Mouse (Mus musculus) adrenal gland, postnatal 10 days (tissue): ENCODE data around the gene Ap1g1. TPM values are rescaled to one million over a fixed set of nuclear protein-coding genes. Genes with fewer than 3 reads are reported as not detected.
"Not testable (repeated sequence)": the region's sequence is repeated elsewhere in the genome, so short reads cannot be mapped to it uniquely, and the experiment has no call there.

Experiments used
- DNase-seq: peaks from one replicate; pipeline ENCODE4 v3.0.0; 2021; ENCODE audit warnings: mixed read lengths
- total RNA-seq, 2 experiments: library from RNA; stranded (reverse); gene quantifications; 2 replicates each; pipeline ENCODE4 v1.2.3; 2021

The Ap1g1 gene
- total RNA-seq, 2 experiments from 2014 or later, result 72.7 to 76.1 TPM

DNA sequence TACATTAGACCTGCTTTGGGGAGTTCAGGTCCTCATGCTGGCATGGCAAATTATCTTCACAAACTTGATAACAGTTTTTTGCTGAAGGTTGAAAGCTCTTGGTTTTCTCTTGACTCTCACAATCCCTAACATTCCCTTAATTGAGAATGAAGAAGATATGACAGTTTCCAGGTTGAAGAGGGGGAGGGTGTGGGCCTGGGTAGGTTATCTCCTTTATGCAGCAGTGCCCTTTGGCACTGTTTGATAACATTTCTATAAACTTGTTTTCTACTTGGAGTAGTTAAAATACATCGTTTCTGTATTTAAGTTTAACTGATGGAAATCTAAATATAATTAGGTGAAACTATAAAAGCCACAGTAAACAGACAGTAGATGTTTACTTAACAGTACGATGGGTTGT lies 86.4 kb downstream of the Ap1g1 start:
- no peak for DNase-seq

GRCm38 (mm10) chr8:109865536-109865935 lies 87.2 kb downstream of the Ap1g1 start:
- no peak for DNase-seq

DNA sequence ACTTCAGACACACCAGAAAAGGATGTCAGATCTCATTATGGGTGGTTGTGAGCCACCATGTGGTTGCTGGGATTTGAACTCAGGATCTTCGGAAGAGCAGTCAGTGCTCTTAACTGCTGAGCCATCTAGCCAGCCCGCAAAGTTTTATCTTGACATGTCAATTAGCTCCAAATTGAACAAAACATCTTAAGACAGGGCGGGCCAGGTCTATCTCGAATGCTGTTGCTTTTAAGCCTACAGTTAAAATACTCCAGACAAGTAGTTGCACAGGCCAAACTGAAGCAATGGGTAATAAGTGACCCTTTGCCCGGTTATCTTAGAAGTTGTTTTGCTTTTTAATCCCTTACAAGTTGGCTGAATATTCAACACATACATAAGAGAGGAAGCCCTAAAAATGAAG lies 88.3 kb downstream of the Ap1g1 start:
- no peak for DNase-seq

- DNase-seq, result peak; percentile 99
Measured at GRCm38 (mm10) chr8:109868003-109868679, 89.8 kb downstream of the Ap1g1 start, which contains the start of gene Phlpp2. TSS of gene Phlpp2 (plus strand) at chr8:109868542.

- peak; percentile 65 for DNase-seq
Measured at GRCm38 (mm10) chr8:109868680-109869361, 90.5 kb downstream of the Ap1g1 start.

GRCm38 (mm10) chr8:109871056-109871455 lies 92.7 kb downstream of the Ap1g1 start:
- no peak for DNase-seq

GRCm38 (mm10) chr8:109873800-109874199 lies 95.4 kb downstream of the Ap1g1 start:
- DNase-seq, result not testable (repeated sequence)

GRCm38 (mm10) chr8:109880012-109880662 lies 101.8 kb downstream of the Ap1g1 start:
- no peak for DNase-seq

DNA sequence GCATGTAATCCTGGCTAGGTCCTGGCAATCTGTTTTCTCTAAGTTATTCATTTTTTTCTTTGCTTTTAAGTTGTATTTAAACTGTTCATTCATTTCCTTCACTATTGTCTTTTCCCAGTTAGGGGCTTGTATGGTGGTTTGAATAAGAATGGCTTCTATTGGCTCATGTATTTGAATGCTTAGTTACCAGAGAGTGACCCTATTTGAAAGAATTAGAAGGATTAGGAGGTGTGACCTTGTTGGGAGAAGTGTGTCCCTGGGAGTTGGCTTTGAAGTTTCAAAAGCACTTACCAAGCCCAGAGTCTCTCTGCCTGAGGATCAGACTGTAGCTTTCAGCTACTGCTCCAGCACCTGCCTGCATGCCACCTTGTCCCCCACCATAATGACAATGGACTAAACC lies 106.9 kb downstream of the Ap1g1 start:
- no peak for DNase-seq

- DNase-seq, result no peak
Measured at GRCm38 (mm10) chr8:109889211-109889610, 110.9 kb downstream of the Ap1g1 start.

DNA sequence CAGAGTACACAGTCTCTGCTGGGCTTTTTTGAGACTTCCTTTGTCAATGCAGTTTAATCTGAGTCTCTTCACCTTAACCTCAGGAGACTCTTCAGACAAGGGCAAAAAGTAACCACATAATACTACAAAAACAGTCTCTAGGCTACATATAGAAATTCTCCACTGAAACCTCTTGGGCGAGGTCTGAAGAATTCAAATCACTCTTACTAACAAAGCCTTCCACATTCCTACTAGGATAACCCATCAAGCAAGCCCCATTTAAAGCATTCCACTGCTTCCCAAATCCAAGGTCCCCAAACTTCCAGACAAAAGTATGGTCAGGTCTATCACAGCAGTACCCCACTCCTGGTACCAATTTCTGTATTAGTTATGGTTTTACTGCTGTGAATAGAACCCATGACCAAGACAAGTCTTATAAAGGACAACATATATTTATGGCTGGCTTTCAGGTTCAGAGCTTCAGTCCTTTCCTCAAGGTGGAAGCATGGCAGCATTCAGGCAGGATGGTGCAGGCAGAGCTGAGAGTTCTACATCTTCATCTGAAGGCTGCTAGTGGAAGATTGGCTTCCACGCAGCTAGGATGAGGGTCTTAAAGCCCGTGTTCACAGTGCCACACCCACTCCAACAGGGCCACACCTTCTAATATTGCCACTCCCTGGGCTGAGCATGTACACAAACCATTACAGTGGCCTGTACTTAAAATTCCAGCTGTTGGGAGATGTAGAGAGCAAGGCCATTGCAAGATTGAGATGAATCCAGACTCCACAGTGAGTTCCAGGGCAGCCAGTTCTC lies 112.6 kb downstream of the Ap1g1 start:
- no peak for DNase-seq

- no peak for DNase-seq
Measured at GRCm38 (mm10) chr8:109894636-109895035, 116.3 kb downstream of the Ap1g1 start.

GRCm38 (mm10) chr8:109895355-109895754 lies 117.0 kb downstream of the Ap1g1 start:
- no peak for DNase-seq

GRCm38 (mm10) chr8:109902379-109902778 lies 124.0 kb downstream of the Ap1g1 start:
- no peak for DNase-seq

DNA sequence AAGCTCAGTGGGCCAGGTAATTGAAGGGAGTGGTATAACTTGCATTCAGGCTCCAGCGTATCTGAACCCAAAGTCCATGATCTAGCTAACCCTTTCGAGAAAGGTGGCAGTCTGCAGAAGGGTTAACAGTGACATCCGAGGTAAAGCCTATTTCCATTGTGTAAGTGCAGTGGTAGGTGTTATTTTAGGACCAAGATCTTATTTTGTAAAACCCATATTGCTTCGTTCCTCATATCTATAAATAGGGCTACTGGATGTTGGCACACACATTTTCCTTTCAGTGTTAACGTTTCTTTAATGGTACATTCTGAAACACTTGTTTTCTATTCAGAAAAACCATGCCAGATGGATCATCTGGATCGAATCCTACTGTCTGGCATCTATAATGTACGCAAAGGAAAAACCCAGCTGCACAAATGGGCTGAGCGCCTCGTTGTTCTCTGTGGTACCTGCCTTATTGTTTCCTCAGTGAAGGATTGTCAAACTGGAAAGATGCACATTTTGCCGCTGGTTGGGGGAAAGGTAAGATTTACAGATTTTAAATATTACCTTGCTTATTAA lies 125.6 kb downstream of the Ap1g1 start:
- DNase-seq, result no peak

- no peak for DNase-seq
Measured at GRCm38 (mm10) chr8:109904928-109905668, 126.7 kb downstream of the Ap1g1 start.

GRCm38 (mm10) chr8:109906907-109907306 lies 128.6 kb downstream of the Ap1g1 start:
- DNase-seq, result no peak

- no peak for DNase-seq
Measured at GRCm38 (mm10) chr8:109907376-109907775, 129.0 kb downstream of the Ap1g1 start.
